Mouse (Mus musculus): Measurements from ENCODE around the gene AI481877. TPM values are rescaled to one million over a fixed set of nuclear protein-coding genes. Genes with fewer than 3 reads are reported as not detected.

AI481877 gene
- polyA plus RNA-seq, 1 experiment from 2014 or later, result not detected

DNA sequence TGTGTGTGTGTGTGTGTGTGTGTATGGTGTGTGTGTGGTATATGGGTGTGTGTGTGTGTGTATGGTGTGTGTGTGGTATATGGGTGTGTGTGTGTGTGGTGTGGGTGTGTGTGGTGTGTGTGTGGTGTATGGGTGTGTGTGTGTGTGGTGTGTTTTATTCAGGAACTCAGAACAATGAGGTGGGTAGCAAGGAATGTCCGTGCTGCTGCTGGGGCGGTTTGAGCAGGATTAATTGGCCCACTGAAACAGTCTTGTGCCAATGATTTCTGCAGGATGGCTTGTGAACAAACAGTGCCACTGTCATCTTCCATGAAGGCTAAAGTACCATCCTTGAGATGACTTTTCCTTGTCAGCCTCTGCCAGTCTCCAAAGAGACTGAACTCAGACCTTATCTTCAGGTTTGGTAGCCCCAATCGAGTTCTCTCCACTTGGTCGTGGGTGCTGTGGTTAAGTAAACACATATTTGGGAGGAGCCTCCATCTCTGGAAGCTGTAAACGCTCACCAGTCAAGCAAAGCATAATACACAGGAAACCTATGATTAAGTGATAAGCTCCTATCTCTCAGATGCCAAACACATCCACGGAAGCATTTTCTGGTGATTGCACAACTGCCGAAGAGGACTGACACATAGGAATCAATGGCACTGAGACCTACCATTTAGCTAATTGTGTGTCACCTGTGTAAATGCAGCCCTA, 18.3 kb upstream of the AI481877 start:
- 77% methylated on average over 7 of the region's 7 CpGs for WGBS
- Histone ChIP-seq H3K4me3 (ENCODE audit: low read depth, low read length) (no peak overlapping the region), H3K4me2 (ENCODE audit: low read depth, low read length, severe bottlenecking) (no peak overlapping the region), H3K9me3 (ENCODE audit: control insufficient read depth, low read length) (no peaks in the 10 kb centered on the region), H3K36me3 (ENCODE audit: control insufficient read depth, insufficient read depth, low read length) (no peaks in the 10 kb centered on the region), H3K27me3 (ENCODE audit: control insufficient read depth, insufficient read depth, low read length) (no peaks in the 10 kb centered on the region), H3K27ac (ENCODE audit: low read depth, low read length) (no peak overlapping the region), H3K9ac (ENCODE audit: low read length) (no peak overlapping the region), H3K4me1 (replicated peaks; ENCODE audit: control insufficient read depth, insufficient read depth, low read length) (no peaks in the 10 kb centered on the region)
- ATAC-seq (replicated peaks; ENCODE audit: low FRiP score) (no peak), DNase-seq (ENCODE audit: low spot score) (no peak)

DNA sequence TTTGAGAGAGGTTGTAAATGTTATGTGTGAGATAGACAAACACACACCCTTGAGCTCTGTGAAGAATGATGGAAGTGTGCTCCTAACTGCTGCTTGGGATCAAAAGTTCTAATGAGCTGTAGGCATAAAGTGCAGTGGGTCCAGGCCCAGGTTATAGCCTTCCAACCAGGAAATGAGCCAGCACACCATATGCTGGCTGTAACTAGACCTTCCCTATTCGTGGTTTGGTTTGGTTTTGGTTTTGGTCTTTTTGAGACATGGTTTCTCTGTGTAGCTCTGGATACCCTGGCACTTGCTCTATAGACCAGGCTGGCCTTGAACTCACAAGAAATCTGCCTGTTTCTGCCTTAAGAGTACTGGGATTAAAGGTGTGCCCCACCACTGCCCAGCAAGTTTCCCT, 13.2 kb upstream of the AI481877 start:
- Histone ChIP-seq H3K4me1 (replicated peaks; ENCODE audit: control insufficient read depth, insufficient read depth, low read length) (no peaks in the 10 kb centered on the region), H3K4me2 (ENCODE audit: low read depth, low read length, severe bottlenecking) (no peak overlapping the region), H3K36me3 (ENCODE audit: control insufficient read depth, insufficient read depth, low read length) (no peaks in the 10 kb centered on the region), H3K9ac (ENCODE audit: low read length) (no peak overlapping the region), H3K9me3 (ENCODE audit: control insufficient read depth, low read length) (no peaks in the 10 kb centered on the region), H3K27ac (ENCODE audit: low read depth, low read length) (no peak overlapping the region), H3K27me3 (ENCODE audit: control insufficient read depth, insufficient read depth, low read length) (no peaks in the 10 kb centered on the region), H3K4me3 (ENCODE audit: low read depth, low read length) (no peak overlapping the region)
- ATAC-seq (replicated peaks; ENCODE audit: low FRiP score) (no peak), DNase-seq (ENCODE audit: low spot score) (no peak)
- WGBS, result 83% methylated on average over 1 of the region's 1 CpGs

GRCm38 (mm10) chr4:59150907-59151306, 12.1 kb upstream of the AI481877 start:
- ATAC-seq (replicated peaks; ENCODE audit: low FRiP score) (no peak), DNase-seq (ENCODE audit: low spot score) (no peak)
- no peak overlapping the region for H3K4me3 ChIP-seq (ENCODE audit: low read depth, low read length)
- H3K9me3 ChIP-seq (ENCODE audit: control insufficient read depth, low read length), result no peaks in the 10 kb centered on the region
- H3K36me3 ChIP-seq (ENCODE audit: control insufficient read depth, insufficient read depth, low read length), result no peaks in the 10 kb centered on the region
- H3K9ac ChIP-seq (ENCODE audit: low read length), result no peak overlapping the region
- H3K27me3 ChIP-seq (ENCODE audit: control insufficient read depth, insufficient read depth, low read length), result no peaks in the 10 kb centered on the region
- no peak overlapping the region for H3K4me2 ChIP-seq (ENCODE audit: low read depth, low read length, severe bottlenecking)
- 83% methylated on average over 5 of the region's 5 CpGs for WGBS
- H3K27ac ChIP-seq (ENCODE audit: low read depth, low read length), result no peak overlapping the region
- no peaks in the 10 kb centered on the region for H3K4me1 ChIP-seq (replicated peaks; ENCODE audit: control insufficient read depth, insufficient read depth, low read length)

DNA sequence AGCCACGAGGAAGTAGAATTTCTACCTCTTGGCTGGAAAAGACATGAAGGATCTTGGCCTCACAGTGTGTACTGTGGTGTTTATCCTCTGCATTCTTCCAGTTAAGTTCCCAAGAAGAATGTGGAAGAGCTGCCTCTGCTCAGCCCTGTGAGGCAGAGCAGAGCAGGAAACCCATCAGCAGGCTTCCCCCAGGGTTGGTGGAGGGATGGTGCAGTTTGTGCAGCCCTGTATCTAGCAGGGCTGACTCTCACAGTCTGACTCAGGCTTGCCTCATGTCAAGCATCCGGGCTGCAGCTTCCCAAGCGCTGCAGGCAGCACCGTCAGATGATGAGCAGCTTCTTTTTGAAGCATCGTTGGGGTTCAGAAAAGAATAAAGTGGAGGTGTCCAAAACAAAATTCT, 10.3 kb upstream of the AI481877 start:
- 84% methylated on average over 5 of the region's 5 CpGs for WGBS

GRCm38 (mm10) chr4:59128935-59129334, 9.8 kb downstream of the AI481877 start:
- Histone ChIP-seq H3K9ac (ENCODE audit: low read length) (no peak overlapping the region), H3K4me3 (ENCODE audit: low read depth, low read length) (no peak overlapping the region), H3K9me3 (ENCODE audit: control insufficient read depth, low read length) (no peaks in the 10 kb centered on the region), H3K4me2 (ENCODE audit: low read depth, low read length, severe bottlenecking) (no peak overlapping the region), H3K27me3 (ENCODE audit: control insufficient read depth, insufficient read depth, low read length) (no peaks in the 10 kb centered on the region), H3K4me1 (replicated peaks; ENCODE audit: control insufficient read depth, insufficient read depth, low read length) (no peaks in the 10 kb centered on the region), H3K36me3 (ENCODE audit: control insufficient read depth, insufficient read depth, low read length) (no peaks in the 10 kb centered on the region), H3K27ac (ENCODE audit: low read depth, low read length) (no peak overlapping the region)
- WGBS, result 84% methylated on average over 4 of the region's 4 CpGs
- DNase-seq (ENCODE audit: low spot score) (no peak), ATAC-seq (replicated peaks; ENCODE audit: low FRiP score) (no peak)

More for the DNA sequence above, 10.3 kb upstream of the AI481877 start:
- no peak overlapping the region for H3K4me2 ChIP-seq (ENCODE audit: low read depth, low read length, severe bottlenecking)
- H3K27ac ChIP-seq (ENCODE audit: low read depth, low read length), result no peak overlapping the region
- no peak overlapping the region for H3K9ac ChIP-seq (ENCODE audit: low read length)
- H3K36me3 ChIP-seq (ENCODE audit: control insufficient read depth, insufficient read depth, low read length), result no peaks in the 10 kb centered on the region
- no peak overlapping the region for H3K4me3 ChIP-seq (ENCODE audit: low read depth, low read length)
- ATAC-seq (replicated peaks; ENCODE audit: low FRiP score) (no peak), DNase-seq (ENCODE audit: low spot score) (no peak)
- H3K27me3 ChIP-seq (ENCODE audit: control insufficient read depth, insufficient read depth, low read length), result no peaks in the 10 kb centered on the region
- H3K4me1 ChIP-seq (replicated peaks; ENCODE audit: control insufficient read depth, insufficient read depth, low read length), result no peaks in the 10 kb centered on the region
- no peaks in the 10 kb centered on the region for H3K9me3 ChIP-seq (ENCODE audit: control insufficient read depth, low read length)

GRCm38 (mm10) chr4:59125053-59125452, 13.7 kb downstream of the AI481877 start:
- no peaks in the 10 kb centered on the region for H3K4me1 ChIP-seq (replicated peaks; ENCODE audit: control insufficient read depth, insufficient read depth, low read length)
- no peak overlapping the region for H3K27ac ChIP-seq (ENCODE audit: low read depth, low read length)
- ATAC-seq (replicated peaks; ENCODE audit: low FRiP score) (no peak), DNase-seq (ENCODE audit: low spot score) (no peak)
- H3K27me3 ChIP-seq (ENCODE audit: control insufficient read depth, insufficient read depth, low read length), result no peaks in the 10 kb centered on the region
- no peak overlapping the region for H3K4me3 ChIP-seq (ENCODE audit: low read depth, low read length)
- WGBS, result 91% methylated on average over 1 of the region's 1 CpGs
- H3K9ac ChIP-seq (ENCODE audit: low read length), result no peak overlapping the region
- H3K4me2 ChIP-seq (ENCODE audit: low read depth, low read length, severe bottlenecking), result no peak overlapping the region
- no peaks in the 10 kb centered on the region for H3K9me3 ChIP-seq (ENCODE audit: control insufficient read depth, low read length)
- H3K36me3 ChIP-seq (ENCODE audit: control insufficient read depth, insufficient read depth, low read length), result no peaks in the 10 kb centered on the region

DNA sequence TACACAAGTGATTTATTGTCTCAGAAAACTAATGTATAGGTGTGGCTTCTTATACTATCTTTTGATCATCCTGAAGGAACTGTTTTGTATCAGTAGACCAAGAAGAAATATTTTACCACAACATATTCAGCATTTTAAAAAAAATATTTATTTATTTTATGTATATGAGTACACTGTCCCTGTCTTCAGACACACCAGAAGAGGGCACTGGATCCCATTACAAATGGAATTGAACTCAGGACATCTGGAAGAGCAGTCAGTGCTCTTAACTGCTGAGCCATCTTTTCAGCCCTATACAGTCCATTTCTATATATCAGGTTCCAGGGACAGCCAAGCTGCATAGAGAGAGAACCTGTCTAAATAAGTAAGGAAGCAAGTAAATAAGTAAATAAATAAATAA, 15.2 kb downstream of the AI481877 start:
- Histone ChIP-seq H3K9me3 (ENCODE audit: control insufficient read depth, low read length) (no peaks in the 10 kb centered on the region), H3K27ac (ENCODE audit: low read depth, low read length) (no peak overlapping the region), H3K36me3 (ENCODE audit: control insufficient read depth, insufficient read depth, low read length) (no peaks in the 10 kb centered on the region), H3K4me3 (ENCODE audit: low read depth, low read length) (no peak overlapping the region), H3K4me2 (ENCODE audit: low read depth, low read length, severe bottlenecking) (no peak overlapping the region), H3K9ac (ENCODE audit: low read length) (no peak overlapping the region), H3K27me3 (ENCODE audit: control insufficient read depth, insufficient read depth, low read length) (no peaks in the 10 kb centered on the region), H3K4me1 (replicated peaks; ENCODE audit: control insufficient read depth, insufficient read depth, low read length) (no peaks in the 10 kb centered on the region)
- DNase-seq (ENCODE audit: low spot score) (no peak), ATAC-seq (replicated peaks; ENCODE audit: low FRiP score) (no peak)

- DNase-seq (ENCODE audit: low spot score) (no peak), ATAC-seq (replicated peaks; ENCODE audit: low FRiP score) (no peak)
- no peaks in the 10 kb centered on the region for H3K27me3 ChIP-seq (ENCODE audit: control insufficient read depth, insufficient read depth, low read length)
- 96% methylated on average over 24 of the region's 24 CpGs for WGBS
- no peak overlapping the region for H3K4me3 ChIP-seq (ENCODE audit: low read depth, low read length)
- no peaks in the 10 kb centered on the region for H3K36me3 ChIP-seq (ENCODE audit: control insufficient read depth, insufficient read depth, low read length)
- H3K27ac ChIP-seq (ENCODE audit: low read depth, low read length), result no peak overlapping the region
- no peak overlapping the region for H3K4me2 ChIP-seq (ENCODE audit: low read depth, low read length, severe bottlenecking)
- H3K9me3 ChIP-seq (ENCODE audit: control insufficient read depth, low read length), result no peaks in the 10 kb centered on the region
- H3K9ac ChIP-seq (ENCODE audit: low read length), result no peak overlapping the region
- H3K4me1 ChIP-seq (replicated peaks; ENCODE audit: control insufficient read depth, insufficient read depth, low read length), result no peaks in the 10 kb centered on the region
Observed at GRCm38 (mm10) chr4:59117644-59118495, 20.9 kb downstream of the AI481877 start.

Measured in forebrain, embryonic 11.5 days (tissue).